Mouse (Mus musculus) induced T-regulatory cell, adult 2 months (primary cell): ENCODE measurements around the gene Fbxl13.
"Not testable (repeated sequence)": the region's sequence is repeated elsewhere in the genome, so short reads cannot be mapped to it uniquely, and the experiment has no call there.

Source experiments
- DNase-seq: peaks from one replicate; pipeline ENCODE4 v3.0.0-alpha.2; 2012; ENCODE audit warnings: low read depth

Gene Fbxl13

DNA sequence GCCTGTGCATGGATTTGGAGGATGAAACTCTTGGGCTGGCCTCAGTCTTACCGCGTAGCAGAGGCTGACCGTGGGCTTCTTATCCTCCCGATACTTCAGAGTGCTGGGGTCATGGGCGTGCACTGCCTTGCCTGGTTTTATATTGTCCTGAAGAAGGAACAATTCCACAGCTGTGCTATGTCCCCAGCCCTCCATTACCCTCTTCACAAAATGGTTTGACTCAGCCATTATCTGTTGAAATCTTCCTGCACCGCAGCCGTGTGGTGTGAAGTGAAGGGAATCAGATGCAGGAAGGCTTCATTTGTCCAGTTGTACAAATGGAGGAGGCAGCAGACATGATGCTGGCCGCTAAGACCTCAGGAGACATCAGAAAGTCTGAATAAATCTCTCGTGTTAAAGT lies 11.5 kb upstream of the Fbxl13 start:
- no peak for DNase-seq

DNA sequence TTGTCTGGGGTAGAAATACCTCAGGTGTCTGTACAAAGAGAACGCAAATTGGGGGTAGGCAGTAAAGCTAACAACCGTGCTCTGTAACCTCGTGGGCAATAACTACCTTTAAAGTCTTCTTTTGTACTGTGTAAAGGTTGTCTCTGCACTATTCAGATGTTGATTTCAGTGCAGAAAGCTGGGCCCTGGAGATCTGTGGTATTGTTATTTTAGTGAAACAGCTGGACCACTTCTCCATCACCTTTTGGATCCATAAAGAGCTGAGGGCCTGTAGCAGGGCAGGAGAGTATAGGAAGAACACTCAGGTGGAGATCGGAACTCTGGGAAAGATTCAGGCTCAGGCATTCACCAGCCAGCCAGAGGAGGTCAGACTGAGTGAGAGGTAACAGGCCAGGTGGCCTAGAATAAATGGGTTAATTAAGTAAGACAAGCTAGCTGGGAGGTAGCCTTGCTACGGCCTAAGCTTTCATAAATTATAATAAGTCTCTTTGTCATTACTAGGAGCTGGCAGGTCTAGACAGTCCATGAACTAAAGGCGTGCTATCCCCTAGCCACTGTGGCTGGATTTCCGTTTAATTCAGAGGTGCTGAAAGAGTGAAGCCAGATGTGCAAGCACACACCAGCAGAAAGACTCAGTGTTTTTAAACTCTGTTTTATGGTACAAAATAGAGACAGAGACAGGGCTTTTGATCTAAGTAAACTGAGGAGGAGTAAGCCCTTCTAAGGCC lies 6.6 kb upstream of the Fbxl13 start:
- DNase-seq = no peak

DNA sequence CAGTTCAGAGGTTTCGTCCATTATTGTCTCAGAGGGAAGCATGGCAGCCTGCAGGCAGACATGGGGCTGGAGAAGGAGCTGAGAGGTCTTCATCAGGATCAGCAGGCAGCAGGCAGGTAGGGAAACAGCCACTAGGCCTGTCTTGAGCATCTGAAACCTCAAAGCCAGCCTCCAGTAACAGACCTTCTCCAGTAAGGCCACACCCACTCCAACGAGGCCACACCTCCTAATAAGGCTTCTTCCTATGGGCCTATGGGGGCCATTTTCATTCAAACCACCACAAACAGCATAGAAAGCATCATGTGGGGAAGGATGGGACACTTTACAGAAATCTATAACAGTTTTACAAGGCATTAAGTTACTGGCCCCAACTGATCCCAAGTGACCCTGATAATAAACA lies 5.3 kb upstream of the Fbxl13 start:
- no peak for DNase-seq

DNA sequence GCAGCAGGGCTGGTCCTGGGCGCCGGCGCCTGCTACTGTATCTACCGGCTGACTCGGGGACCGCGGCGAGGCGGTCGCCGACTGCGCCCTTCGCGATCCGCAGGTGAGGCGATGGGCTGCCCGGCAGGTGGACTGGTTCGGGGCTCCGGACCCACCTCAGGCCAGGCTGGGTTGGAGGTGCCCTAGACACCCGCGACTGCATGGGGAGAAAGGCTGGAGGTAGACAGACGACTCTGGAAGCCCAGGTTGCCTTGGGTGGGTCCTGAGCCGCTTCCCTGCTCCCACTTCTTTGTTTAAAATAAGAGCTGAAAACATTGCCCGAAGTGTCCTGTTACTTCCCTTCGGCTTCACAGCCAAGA lies 678 bp upstream of the Fbxl13 start:
- DNase-seq = no peak

DNA sequence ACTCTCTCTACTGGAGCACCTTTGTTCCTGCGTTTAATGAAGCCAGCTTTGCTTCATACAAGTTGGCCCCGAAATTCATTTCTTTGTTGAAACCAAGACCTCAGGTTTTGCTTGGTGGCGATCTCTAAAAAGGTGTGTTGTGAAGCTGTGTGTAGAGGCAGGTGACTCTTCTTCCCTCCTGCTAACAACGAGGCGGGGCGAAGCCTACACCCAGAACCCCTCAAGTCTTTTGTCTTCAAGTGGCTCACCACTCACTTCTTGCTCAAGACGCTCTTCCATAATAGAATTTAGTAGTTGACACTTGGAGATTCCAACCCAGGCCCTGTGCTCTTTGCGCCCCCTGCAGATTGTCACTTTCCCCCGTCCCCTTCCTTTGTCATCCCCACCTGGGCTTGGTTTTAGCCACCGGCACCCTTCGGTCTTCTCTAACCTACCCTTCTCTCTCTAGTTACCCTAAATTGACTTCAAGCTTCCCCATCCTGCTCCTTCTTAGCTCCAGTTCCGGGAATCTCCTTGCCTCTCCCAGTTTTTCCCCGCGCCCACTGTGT lies 469 bp downstream of the Fbxl13 start:
- no peak for DNase-seq

DNA sequence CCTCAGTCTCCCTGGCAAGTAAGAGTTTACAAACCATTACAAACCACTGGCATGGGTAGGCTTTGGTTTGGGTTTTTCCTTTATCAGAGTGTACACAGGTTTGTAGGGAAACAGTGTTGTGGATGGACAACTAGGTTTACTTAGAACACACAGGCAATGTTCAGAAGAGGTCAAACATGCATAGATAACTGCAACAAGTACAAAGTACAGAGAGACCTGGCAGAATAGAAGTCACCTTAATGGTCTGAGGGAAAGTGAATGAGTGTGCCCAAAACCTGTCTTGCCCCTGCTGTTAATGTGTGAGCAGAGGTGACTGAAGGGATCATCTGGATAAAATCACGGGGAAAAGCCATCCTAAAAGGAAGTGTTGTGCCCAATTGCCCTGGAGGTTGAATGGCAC lies 1.8 kb downstream of the Fbxl13 start:
- DNase-seq = peak; percentile 18

DNA sequence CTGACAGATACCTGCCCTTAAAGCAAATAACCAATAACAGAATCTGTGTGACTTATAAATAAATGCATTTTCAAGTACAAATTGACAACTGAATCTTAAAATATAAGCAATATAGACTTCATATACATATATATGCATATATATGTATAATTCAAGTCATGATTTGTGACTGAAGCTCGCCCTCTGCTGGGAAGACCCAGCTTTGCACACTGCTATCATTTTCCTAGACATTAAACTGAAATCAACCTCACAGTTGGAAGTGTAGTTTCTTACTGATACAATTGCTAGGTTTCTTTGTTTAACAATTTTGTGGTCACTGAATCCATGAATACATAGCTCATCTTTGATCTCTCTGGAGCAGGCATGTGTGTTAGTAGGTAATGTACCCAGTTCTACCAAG lies 4.5 kb downstream of the Fbxl13 start:
- DNase-seq = peak; percentile 76

DNA sequence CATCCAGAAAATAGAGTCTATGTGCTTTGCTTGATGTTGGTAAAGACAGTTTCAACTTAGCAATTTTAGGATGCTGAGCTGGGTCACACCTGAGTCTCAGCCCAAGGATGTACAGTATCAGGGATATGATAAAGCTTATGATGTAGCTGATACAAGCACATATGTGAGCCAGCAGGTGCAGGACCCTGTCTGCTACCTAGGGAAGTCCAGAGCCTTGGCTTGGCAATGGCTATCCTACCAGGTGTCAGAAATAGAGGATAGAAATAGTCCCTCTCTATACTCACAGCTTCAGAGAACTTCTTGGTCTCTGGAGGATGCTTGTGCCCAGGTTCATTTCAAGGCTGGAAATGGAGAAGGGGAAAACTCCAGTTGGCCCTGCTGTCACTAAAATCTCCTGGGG lies 19.5 kb downstream of the Fbxl13 start:
- no peak for DNase-seq

DNA sequence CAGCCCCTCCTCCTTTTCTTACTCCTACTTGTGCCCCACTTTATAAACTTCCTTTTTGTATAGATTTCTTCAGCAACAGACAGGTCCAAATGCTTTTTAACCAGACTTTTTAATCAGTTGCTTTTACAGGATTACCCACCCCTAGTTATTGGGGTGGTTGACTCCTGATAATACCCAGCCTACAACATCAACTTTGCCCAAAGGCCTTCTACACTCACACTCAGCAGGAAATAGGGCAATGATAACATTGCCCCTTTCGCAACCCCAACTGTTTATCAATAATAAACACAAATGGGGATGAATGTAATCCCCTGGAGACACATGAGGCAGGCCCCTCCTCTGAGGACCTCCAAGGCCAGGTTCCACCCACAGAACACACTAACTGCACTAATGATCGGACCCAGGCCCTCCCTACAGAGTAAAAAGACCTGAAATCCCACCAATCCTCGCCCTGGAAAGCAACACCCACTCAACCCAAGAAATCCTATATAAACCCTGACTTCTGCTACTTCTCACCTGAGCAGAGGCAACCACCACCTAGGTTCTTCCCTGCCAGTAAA lies 28.9 kb downstream of the Fbxl13 start:
- no peak for DNase-seq

DNA sequence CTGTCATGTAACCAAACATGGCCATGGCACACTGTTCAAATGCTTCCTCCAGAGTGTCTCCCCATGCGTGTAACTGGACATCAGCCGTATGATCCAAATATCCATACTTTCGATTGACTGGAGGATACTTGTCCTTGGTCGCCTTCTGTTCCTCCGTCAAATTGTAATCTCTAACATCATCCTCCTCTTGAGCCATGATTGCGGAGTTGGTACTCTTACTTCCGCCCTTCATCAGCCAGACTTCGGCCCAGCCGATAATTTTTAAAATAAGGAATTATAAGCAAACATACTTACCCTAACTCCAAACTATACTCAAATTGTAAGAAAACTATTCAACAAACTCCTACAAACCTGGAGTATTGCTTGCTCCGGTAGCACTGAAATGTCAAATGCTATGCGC lies 31.1 kb downstream of the Fbxl13 start:
- DNase-seq = not testable (repeated sequence)

DNA sequence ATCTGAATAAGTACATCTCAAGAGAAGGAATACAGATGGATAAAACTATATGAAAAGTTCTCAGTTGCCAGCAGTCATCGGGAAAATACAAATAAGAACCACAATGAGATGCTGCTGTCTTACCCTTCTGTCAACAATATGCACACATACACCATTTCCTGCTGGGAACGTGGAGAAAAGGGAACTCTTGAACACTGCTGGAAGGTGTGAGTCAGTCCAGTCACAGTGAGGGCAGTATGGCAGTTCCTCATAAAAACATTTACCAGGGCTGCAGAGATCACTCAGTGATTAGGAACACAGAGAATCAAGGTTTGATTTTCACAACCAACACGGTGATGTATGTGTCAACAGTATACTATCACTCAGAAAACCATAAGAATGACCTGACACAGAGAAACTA lies 34.4 kb downstream of the Fbxl13 start:
- no peak for DNase-seq

DNA sequence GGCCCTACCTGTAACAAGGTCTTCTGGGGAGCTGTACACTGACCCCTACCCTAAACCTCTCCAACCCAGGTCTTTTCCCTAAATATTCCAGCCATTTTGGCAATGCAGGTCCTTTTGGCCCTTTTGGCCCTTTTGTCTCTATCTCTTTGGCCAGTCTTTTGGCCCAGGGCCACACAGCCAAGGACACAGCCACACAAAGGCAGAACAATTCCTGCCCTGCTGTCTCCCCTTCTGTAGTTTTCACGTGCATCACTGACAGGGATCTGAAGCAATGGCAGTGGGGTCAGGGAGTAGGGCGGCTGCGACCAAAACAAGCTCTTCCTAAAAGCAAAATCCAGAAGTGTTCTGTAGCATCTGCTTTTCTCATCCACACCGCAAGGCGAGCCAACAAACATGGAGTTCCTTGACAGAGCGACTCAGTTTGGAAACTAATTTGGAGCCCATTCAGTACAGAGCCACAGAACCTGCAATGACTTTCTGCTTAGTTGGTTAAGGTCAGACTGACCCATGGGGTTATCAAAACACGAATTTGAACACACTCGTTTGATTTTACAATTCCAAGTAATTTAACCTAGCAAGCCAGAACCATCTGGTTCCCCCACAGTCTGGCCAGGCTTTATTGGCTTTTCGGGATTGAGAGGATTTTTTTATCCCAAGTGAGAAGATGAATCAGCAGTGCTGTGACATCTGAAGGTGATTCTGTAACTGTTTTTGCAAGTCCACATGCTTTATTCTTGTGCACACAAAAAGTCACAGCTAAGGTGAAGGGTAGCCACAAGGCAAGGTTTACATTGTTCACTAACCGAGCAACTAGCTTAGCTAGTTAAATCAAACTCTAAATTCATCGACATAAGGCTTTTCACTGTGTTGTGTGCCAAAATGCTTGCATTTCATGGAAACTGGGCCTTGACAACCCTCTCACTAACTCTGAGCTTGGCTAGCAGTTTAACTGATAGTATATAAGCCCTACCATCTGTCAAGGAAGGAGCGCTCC lies 36.8 kb downstream of the Fbxl13 start:
- no peak for DNase-seq

DNA sequence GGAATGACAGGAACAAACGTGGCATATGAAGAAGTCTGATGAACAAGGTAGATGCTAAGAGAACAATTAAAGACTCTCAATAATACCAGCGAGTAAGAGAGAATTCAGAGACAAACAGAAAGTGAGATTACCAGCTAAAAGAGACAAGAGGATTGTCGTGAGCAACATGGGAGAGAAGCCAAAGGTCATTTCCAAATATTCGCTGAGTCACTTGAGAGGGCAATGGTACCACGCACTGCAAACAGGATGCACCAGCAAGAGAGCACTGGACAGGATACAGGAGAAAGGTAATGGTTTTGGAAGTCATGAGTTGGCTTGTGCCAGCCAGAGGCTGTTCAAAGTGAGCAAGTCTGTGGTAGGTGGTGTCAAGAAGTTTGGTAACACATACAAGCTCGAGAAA lies 39.5 kb downstream of the Fbxl13 start:
- no peak for DNase-seq

DNA sequence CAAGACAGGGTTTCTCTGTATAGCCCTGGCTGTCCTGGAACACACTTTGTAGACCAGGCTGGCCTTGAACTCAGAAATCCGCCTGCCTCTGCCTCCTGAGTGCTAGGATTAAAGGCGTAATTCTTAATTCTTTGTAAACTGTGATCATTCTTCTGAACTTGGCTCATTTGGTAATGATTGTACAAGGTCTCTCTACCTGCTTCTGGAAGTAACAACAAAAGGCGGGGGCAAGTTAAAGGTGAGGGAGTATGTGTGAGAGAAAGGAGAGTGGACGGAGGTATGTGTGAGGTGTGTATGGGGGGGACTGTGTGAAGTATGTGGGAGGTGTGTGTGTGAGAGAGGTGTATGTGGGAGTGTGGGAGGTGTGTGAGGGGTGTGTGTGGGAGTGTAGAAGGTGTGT lies 45.5 kb downstream of the Fbxl13 start:
- DNase-seq = no peak

DNA sequence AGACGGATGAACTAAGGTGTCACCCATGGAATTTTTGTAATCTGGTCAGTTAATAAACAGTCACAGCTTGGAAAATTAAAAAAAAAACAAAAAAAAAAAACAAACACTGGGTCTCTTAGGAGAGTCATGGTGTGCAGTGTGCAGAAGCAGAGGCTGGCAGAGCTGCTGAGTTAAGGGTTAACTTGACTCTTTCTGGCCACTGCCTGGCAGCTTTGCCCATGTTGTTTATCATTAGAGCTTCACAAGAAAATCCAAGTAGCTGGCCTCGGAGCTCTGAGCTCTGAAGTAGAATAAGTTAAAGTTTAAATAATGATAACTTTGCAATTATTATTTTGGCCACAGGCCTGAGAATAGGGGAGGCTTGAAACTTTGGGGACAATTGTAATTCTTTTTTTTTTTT lies 45.9 kb downstream of the Fbxl13 start:
- DNase-seq = not testable (repeated sequence)

DNA sequence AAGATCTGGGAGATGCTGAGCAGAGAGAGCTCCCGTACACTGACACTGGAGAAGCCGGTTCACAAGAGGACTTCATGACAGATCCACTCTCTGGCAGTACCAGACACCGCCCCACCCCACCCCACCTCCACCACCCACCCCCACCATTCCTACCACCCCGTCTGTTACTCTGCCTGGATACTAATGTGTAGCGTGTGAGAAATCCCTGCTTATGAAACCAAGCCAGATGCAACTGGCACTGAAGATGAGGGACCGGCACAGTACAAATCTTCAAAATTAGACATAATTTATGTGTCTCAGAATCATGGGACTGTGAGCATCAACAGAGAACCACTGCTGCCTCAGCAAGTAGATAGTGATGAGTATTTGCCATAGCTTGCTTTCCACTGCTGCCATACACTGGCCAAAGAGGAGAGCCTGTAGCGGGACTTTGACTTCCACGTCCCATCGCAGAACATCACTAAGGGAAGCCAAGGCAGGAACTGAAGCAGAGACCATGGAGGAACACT lies 52.2 kb downstream of the Fbxl13 start:
- no peak for DNase-seq

DNA sequence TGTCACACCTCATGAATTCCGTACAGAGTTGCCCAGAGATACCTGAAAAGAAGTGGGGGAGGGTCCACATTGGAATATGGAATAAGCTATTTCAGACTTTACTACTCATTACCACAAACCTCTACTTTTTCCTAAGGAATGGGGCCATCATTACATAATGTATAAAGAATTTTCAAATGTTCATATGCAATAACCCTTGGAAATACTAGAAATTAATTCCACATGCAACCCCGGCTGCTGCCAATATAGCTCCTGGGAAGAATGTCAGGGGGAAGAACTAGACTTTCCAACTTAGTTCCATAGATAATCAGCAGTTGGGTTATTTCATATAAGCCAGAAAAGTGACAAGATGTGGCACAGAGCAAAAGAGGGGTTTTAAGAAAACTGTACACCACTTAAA lies 53.3 kb downstream of the Fbxl13 start:
- DNase-seq = no peak

DNA sequence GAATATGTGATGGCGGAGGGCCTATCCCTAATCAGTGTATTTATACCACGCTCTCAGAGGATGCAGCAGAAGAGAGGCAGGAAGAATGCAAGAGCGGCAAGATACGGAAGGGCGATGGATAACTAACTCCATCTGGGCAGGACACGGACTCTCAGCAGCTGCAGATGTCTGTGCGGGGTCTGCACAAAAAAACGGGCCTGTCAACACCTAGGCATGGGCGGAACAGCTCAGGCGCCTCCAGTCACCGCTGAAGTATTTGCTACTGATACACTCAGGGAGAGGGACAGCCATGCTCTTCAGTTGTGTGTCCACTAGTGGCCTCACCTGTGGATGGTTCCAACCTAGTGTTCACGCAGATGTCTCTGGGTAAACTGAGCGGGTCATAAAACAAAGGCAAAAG lies 57.2 kb downstream of the Fbxl13 start:
- DNase-seq = no peak

DNA sequence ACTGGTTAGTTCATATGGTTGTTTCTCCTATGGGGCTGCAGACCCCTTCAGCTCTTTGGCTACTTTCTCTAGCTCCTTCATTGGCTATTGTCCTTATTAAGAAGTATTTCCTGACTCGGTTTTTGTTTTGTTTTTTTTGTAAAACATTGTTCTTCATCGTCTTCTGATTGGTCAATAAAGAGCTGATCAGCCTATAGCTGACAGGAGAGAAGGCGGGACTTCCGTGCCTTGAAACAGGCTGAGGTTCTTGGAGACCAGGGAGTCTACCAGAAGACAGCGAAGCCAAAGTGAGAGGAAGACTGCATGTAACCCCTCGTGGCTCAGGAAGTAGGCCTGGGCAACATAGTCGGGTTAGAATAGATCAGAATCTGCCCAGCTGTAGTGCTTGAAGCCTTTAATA lies 57.8 kb downstream of the Fbxl13 start:
- no peak for DNase-seq

DNA sequence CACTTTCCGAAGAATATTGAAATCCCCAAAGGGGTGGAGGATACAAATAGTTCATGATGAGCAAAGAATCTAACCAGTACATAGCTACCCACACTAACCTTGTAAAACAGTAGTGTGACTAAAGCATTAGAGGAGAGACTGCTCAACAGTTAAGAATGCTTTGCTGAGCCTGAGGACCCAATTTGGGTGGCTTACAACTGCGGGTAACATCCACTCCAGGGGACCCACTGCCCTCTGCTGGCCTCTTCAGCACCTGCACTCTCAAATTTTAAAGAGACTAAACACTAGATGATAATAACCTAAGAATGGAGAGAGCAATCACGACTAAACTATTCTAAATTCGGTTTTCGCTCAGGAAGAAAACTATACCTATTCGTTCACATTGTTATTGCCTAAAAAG lies 58.7 kb downstream of the Fbxl13 start:
- peak; percentile 59 for DNase-seq

DNA sequence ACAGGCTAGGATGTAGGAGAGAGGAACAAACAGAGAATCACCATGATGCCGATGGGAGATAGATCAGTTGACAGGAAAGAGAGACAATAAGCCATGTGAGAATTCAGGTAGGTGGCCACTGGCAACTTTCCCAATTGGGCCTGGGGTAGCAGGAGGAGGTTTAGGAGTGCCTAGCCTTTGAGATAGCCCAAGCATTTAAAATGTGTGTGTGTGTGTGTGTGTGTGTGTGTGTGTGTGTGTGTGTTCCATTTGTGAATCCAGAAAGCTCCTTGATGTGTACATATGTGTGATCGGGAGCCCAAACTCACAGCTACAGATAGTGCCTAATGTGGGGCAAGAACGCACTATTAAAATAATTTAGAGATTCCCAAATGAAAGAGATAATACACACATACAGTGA lies 67.3 kb downstream of the Fbxl13 start:
- DNase-seq = no peak

DNA sequence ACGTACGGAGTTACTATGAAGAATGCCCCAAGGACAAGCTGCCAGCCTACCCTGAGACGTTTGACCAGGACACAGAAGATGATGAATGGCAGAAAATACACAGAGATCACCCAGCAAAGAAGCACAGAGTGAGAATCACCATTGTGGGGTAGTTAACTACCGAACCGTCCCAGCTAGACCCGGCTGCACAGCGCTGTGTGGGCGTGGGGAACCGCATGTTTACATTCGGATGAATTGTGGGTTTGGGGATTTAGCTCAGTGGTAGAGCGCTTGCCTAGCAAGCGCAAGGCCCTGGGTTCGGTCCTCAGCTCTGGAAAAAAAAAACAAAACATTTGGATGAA lies 70.3 kb downstream of the Fbxl13 start:
- no peak for DNase-seq
